Mouse (Mus musculus): ENCODE measurements around the gene Vmn2r49.
"Not testable (repeated sequence)": the region's sequence is repeated elsewhere in the genome, so short reads cannot be mapped to it uniquely, and the experiment has no call there.

Gene Vmn2r49

GRCm38 (mm10) chr7:9992157-9992556 is at the start of gene Vmn2r49:
TSS of gene Vmn2r49 (minus strand) at chr7:9992257.
- not testable (repeated sequence) for DNase-seq (ENCODE audit: low spot score)

GRCm38 (mm10) chr7:9953485-9953884 is 38.6 kb downstream of the Vmn2r49 start, which contains the start of gene Vmn2r48:
TSS of gene Vmn2r48 (minus strand) at chr7:9953585.
- not testable (repeated sequence) for DNase-seq (ENCODE audit: low spot score)
